Mouse (Mus musculus) heart, postnatal 0 days (tissue): ENCODE data around the gene Gtpbp1.

Experiments used
- CTCF ChIP-seq: IDR thresholded peaks from 2 replicates; pipeline ENCODE4 v1.5.1; 2016; ENCODE audit warnings: antibody characterized with exemption, control low read depth, low read depth
- EP300 ChIP-seq: IDR thresholded peaks from 2 replicates; pipeline ENCODE4 v1.6.1; 2016; ENCODE audit warnings: antibody characterized with exemption, low read depth

DNA sequence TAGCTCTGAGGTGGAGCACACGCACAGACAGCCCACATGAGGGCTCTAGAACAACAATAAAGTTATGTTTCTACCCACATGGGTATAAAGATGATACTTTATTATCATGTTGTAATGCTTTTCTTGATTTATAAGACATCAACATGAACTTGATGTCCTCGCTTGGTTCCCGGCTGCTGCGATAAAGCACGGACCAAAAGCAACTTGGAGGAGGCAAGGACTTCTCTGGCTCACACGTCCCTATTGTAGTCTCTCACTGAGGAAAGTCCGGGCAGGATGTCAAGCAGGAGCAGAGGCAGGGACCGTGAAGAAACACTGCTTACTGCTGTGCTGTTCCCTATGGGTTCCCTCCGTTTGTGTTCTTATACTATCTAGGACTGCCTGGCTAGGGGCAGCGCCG lies 53.4 kb downstream of the Gtpbp1 start:
- TF ChIP-seq CTCF (no peak), EP300 (no peak)
